Mouse (Mus musculus): ENCODE measurements around the gene Spaar.
A peak's percentile ranks its signal among the peaks of the same experiment; 100 is the strongest.

The Spaar gene

DNA sequence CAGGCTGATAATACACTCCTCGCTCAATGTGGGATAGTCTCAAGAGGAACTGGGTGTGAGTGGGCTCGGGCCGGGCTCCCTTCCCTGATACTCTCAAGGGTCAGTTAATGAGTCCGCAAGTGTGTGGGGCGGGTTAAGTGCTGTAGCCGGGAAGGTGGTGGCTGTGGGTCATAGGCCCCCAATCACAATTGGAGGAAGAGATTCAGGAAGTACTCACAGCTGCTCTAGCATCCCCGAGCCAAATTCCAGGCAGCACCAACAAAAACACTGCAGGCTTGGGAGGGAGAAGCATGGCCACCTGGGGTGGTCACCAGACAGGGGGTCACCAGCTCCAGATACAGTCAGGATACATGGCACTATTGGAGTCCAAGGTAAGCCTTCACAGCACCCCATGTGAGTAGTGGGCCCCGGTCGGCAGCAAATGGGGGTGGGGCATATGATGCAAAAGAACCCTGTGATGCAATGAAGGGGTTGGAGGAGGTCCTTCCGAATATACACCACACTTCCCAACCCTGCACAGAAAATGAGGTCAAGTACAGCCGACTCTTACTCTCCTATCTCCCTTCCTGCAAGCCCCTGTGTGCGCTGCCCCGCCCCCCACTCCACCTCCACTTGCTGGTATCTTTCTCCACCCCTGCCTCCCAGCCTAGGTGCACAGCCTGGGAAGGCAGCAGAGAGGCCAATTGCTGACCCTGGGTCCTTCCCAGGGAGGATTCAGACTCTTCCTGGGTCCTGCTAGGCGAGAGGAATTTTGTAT, at the start of gene Spaar:
Gene Spaar (plus strand): TSS at position 241 of the 757 bp plus-strand sequence.
- DNase-seq (ENCODE audit: low spot score in 2 of 2), result no peak

DNA sequence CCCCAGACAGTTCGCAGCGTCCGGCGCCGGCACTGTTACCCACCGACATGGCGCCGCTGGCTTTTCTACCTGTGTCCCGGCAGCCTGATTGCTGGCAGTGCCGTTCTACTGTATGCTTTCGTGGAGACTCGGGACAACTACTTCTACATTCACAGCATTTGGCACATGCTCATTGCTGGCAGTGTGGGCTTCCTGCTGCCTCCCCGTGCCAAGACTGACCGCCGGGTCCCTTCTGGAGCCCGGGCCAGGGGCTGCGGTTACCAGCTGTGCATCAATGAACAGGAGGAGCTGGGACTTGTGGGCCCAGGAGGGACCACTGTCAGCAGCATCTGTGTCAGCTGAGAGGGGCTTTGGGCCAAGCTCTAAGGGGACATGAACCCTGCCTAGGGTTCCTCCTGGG, 39.8 kb upstream of the Spaar start:
- no peak for DNase-seq (ENCODE audit: low spot score in 2 of 2)

DNA sequence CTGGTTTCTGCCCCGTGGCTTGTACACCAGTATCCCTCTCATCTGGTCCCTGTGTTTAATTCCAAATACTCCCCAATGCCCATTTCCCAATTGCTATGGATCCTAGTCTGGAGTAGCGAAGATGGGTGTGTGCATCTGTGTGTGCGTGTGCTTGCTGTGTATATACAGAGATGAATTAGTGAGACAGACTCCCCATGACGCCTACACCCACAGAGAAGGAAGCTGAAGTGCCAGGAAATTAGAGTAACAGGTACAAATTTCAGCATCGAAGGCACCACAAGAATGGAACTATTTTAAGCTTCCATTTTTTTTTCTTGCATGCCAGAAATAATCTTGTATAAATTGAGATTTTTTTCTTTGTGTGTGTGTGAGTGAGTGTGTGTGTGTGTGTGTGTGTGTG, 38.8 kb upstream of the Spaar start:
- no peak for DNase-seq (ENCODE audit: low spot score in 2 of 2)

DNA sequence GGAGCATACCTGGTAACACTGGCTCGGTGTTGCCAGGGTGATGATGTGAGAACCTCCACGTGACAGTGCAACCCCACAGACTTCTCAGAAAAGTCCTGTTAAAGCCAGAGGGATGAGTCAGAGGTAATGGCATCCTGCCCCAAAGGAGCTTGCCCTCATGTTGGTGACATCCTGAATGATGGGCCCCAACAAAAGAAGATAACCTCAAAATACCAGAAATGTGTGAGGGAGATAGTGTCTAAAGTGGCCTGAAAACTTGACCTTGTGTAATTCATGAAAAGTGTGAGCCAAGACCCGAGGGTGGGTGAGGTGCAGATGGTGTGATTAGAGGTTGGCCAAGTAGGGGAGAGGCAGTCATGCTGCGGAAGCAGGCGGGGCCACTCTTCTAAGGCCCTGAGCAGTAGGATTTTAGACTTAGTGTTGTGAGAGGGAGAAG, 36.0 kb upstream of the Spaar start:
- DNase-seq (ENCODE audit: low spot score in 2 of 2), result no peak

DNA sequence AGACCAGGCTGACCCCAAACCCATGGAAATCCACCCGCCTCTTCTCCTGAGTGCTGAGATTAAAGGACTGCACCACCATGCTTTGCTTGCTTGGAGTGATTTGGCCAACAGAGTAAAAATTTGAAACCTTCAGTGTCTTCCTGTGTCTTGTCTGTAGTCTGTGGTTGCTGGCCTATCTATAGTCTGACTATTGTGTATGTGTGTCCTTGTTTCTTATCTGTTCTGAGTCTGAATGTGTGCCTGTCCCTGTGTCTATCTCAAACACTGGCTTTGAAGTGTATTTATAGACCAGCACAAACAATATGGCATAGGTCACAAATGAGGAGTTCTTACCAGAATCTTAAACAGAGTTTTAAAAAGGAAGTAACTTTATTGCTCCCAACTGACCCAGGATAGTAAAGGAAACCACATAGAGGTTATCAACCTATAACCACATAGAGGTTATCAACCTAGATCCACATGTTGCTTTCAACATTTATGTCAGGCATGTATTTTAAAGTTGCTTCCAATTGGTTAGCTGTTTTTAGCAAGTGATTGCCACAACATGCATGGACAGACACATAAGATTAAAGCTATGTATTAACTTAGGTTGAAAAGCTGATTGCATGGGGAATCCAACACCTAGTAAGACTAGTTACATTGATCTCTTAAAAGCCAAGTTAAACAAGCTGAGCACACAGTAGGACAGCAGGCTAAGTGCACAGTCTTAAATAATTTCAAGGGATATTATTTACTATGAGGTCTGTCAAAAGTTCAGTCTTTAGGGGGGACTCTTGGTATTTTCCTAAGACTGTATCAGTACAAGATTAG, 35.2 kb upstream of the Spaar start:
- DNase-seq (ENCODE audit: low spot score in 2 of 2), result no peak

DNA sequence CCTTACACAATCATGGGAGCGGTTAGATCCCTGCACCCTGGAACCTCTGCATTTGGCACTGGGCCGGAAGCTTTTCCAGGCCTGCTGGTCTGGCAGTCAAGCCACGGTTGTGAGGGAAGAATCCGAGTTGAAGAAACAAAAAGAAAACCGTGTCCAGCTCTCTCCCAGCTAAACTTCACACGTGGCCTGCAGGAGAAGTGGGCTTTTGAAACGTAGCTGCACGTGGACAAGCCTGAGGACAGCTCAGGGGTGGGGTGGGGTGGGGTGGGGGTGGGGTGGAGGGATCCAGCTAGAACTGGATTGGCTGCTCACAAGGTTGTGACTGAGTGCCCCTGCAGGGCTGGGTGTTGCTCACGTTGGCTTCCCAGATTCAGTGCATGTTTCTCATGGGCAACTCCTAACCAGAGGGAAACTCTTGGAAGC, 34.6 kb upstream of the Spaar start:
- no peak for DNase-seq (ENCODE audit: low spot score in 2 of 2)

DNA sequence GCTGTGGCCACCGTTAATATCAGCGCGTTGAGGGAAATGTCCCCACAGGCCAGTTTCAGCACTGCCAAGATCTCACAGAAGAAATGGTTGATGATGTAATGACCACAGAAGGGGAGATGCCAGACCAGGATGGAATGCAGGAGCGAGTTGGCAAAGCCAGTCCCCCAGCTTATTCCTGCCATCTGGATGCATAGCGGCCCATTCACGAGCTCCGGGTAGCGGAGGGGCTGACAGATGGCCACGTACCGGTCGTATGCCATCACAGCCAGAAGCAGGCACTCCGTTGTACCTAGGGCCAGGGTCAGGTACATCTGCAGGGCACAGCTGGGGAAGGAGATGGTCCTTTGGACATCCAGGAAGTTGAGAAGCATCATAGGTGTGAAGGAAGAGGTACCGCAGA, 33.3 kb upstream of the Spaar start:
- no peak for DNase-seq (ENCODE audit: low spot score in 2 of 2)

DNA sequence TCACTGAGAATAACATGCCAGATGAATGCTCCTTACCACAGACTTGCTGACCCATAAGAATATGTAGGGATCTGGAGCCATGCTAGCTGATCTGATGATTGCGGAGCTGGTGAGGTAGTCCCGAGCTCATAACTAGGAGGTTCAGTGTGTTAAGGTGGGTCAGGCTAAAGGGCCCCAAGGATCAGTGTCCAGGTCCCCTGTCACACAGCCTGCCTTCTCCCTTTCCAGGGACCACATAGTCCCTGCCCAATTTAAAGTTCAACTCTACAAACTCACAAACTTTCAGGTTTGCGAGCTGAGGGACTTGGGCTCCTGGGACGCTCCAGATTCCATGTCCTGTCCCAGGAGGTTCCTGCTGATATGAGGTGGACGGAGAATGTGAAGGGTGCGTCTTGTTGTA, 29.1 kb upstream of the Spaar start, which contains the start of gene Olfr70:
Gene Olfr70 (minus strand): TSS at position 101 of the 400 bp plus-strand sequence.
- DNase-seq (ENCODE audit: low spot score in 2 of 2), result no peak

DNA sequence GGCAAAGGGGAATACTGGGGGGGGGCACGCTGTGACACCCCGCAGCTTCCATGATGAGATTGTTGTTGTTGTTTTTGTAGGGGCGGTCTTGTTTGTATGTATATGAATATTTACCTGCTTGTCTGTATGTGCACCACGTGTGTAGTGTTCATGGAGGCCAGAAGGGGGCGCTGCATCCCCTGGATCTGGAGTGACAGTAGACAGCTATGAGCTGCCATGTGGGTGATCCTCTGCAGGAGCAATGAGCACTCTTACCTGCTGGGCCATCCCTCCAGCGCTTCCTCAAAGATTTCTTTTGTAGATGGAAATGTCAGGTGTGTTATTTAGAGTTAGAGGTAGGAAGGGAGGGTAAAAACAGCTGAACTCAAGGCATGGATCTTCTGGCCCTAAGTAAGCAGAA, 26.4 kb upstream of the Spaar start:
- DNase-seq (ENCODE audit: low spot score in 2 of 2), result no peak

DNA sequence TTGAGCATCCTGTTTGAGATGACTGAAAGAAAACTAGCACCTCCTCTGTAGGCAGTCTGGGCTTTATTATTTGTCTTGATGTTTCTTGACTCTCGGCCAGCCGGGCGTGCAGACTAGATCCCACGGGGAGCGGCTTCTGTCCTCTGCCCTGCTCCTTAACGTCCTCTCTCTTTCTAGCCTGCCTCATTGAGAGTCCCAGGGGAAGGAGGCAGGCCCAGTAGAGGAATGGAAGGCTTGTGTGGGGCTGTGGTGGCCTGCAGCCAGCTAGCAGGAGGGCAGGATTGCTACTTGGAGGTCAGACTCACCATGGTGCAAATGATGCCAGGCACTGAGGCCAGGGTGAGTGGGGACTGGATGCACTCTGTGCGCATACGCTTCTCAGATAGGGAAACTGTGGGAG, 26.0 kb upstream of the Spaar start:
- no peak for DNase-seq (ENCODE audit: low spot score in 2 of 2)

DNA sequence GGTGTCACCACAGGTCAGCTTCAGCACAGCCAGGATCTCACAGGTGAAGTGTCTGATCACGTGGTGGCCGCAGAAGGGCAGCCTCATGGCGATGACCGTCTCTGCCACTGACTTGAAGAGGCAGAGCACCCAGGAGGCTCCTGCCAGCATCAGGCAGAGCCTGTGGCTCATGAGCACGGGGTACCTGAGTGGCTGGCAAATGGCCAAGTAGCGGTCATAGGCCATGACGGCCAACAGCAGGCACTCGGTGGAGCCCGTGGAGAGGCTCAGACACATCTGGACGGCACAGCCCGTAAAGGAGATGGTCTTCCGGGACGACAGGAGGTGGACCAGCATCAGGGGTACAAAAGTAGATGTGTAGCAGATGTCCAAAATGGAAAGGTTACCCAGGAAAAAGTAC, 23.8 kb upstream of the Spaar start:
- no peak for DNase-seq (ENCODE audit: low spot score in 2 of 2)

DNA sequence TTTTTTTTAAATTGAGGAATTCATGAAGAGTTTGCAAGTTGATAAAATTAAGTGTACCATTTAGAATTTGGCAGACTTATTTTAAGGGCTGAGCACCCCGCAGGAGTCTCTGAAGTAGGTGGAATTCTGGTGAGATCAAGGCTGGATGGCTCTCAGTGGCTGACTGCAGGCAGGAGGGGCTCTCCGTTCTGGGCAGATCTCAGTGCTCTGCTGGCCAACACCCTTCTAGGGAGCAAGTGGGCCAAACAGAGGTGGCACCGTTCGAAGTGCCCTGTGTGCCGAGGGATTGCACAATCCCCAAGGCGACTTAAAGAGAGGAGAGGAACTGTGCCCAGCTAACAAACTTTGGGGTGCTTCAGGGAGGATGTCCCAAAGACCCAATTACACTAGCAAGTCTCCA, 20.0 kb upstream of the Spaar start, which contains the start of gene Olfr71:
Gene Olfr71 (minus strand): TSS at position 387 of the 400 bp plus-strand sequence.
- no peak for DNase-seq (ENCODE audit: low spot score in 2 of 2)

DNA sequence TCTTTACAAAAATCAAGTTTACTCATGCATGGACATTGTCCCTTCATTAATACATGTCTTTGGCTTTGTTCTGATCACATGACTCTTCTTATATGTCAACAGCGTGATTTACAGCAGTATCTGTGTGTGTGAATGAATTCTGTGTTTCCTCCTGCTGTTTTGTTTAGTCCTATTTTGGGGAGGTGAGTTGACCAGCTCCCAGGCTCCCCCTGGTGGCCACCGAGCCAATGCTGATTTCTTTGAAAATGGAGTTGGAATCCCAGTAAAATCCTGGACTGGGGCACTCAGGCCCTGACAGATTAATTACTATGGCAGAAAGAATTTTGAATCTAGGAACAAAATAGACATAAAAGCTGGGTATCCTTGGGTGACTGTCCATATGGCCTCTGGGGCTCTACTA, 18.0 kb upstream of the Spaar start:
- DNase-seq (ENCODE audit: low spot score in 2 of 2), result peak; percentile 78 to 79

DNA sequence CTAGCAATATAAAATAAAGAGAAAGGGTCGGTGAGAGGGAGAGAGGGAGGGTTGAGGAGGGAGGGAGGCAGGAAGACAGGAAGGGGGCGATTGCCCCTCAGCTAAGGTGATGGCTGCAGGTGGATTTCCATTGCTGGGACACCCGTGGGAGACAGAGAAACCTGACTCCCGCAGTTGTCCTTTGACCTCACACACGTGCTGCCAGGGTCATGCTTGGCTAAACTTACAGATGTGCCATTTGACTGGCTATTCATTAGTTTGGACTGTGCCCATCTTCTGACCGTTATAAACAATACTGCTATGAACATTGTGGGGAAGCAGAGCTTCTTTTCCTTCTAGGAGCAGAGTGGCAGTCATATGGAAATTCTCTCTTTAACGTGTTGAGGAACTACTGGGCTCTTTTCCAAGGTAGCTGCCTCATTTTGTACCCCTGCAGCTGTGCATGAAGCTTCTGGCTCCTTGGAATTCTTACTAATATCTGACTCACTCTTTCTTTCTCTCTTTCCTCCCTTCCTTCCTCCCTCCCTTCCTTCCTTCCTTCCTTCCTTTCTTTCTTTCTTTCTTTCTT, 16.1 kb upstream of the Spaar start:
- no peak for DNase-seq (ENCODE audit: low spot score in 2 of 2)

DNA sequence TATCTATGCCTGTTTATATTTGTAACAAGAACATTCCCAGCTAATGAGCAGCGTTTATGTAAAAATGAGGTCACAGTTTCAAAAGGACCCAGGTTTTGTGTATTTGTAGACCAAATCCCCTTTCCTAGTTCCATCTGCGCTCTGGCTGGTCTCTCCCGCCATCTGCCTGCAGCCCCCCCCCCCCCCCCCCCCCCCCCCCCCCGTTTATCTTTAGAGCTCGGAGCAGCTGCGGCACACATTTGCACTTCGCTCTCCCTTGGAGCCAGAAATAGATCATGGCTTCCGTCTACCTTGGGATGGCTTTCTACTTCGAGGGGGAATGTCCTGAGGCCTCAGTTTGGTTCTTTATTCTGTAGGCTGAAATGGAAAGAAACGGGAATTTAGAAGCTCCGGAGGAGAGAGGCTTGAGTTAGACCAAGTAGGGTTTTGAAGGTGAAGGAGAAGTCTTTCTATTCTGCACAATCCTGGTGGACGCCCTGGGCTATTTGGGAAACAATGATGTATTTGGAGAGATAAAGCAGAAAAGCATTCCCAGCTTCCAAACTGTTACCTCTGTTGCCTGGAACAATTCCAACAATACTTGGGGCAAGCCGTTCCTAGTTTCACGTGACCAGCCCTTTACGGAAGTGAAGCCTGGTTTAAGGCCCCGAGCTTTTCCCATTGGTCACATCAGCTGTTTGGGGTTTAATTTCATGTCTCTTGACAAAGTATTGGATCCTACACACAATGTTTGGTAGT, 9.2 kb upstream of the Spaar start:
- DNase-seq (ENCODE audit: low spot score in 2 of 2), result no peak

DNA sequence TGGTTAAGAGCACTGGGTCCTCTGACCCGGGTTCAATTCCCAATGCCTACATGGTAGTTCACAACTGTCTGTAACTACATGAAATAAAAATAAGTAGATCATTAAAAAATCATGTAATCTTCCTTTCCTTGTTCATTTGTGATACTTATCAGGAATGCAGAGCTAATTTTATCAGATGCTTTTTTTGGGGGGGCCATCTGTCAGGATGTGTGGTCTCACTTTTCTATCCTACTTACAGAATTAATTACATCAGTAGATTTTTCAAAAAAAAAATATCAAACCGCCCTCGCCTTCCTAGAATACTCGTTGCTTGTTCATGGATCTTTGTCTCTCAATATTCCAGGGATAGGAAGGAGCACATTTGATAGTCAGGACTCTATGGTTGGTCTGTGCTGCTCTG, 7.6 kb upstream of the Spaar start:
- DNase-seq (ENCODE audit: low spot score in 2 of 2), result peak in 1 of 2 experiments; percentile 38

DNA sequence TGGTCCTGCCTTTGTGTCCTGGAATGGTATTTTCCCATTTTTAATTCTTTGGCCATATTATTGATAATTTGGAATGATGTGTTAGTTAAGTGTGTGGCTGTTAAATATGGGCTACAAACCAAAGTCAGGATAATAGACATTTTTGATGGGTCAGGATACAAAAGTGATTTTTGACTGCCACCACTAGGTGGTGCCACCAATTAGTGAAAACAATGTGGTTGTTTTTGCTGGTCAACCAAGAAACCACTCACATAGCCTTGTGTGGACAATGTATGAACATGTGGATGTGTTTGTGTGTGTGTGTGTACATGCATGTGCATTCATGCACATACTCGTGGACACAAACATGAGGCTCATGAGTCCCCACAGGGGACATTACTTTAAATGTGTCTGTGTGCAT, 5.1 kb upstream of the Spaar start:
- no peak for DNase-seq (ENCODE audit: low spot score in 2 of 2)

DNA sequence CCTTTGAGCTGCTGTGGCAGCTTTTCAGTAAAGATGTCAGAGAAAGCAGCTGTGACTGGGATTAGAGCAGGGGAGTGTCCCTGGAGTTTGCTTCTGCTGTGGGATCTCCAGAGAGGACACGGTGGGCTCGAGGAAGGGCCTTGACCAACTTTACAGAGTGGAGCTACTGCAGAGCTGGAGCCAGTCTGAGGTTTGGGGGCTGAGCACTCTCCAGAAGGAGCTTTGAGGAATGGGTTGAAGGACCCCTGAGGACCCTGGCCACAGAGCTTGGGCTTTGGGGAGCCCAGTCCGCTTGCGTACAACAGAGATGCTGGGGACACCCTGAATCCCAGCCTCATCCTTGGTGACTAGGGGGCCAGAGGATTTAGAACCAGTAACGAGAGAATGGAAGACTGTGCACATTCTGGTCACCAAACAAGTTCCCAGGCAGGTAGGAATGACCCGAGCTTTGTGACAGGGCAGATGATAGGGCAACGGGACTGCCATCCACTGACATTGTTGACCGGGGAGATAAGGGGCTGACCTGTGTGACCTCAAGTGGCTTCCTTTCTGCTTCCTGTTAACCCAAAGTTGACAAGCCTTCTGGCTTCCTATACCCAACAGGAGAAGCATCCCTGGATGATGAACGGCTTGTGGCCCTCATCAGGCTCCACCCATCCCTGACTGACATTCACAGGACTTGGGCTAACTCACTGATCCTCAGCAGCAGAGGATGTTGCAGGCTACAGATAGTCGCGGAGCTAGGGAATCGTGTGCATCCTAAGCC, 3.4 kb upstream of the Spaar start:
- no peak for DNase-seq (ENCODE audit: low spot score in 2 of 2)

DNA sequence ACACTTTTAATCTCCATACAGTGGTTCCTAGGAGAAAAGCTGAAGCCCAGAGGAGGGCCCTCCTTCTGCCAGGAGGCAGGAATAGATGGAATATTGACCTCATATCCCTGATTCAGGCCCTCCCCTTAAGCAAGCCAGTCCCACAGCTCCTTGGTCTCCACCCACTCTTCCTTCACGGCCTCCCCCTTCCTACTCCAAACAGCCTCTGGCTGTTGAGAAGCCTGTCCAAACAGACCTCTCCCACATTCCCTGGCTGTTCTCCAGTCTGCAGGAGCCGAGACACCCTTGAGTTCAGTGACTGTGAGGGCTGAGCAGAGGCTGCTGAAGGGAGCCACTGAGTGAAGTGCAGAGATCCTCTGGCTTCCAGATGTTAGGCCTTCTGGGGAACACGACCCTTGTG, 2.8 kb upstream of the Spaar start, which contains the start of gene Hrct1:
Gene Hrct1 (plus strand): TSS at position 194 of the 400 bp plus-strand sequence.
- DNase-seq (ENCODE audit: low spot score in 2 of 2), result peak; percentile 32 to 45

DNA sequence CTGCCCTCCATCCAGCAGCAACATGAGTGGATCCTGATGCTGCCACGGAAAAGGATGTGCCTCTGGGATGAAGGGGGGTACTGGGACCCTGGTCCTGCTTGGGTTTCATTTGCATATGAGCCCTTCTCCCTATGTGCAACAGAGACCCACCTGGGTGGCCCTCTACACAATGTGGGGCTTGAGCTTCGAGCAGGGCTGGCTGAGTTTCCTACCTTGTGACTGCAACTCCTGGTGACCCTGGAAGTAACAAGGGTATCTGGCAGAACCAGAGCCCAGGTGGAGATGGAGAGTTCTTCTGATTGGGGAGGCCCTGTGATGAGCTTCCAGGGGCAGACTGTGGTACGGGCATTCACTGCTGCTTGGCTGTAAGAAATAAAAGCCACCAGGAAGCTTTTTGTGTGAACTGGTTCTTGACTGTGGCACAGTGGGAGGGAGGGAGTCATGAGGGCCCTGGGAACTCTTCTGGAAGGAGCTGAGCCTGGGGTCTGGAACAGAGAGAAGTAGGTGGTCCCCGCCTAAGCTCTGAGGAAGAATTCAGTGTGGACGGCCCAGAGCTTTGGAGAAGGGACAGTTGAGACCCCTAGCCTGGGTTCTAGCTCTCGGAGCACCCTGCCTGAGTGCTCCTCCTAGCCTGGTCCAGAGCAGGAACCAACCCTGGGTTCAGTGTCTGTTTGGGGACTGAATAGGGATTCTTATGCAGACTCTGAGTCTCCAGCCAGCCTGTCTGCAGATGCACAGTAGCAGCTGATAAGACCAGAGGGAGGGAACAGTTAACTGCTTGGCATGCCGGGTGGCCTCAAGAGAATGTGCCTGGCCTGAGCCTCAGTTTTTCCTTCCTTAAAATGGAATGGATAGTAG, 1.9 kb upstream of the Spaar start:
- no peak for DNase-seq (ENCODE audit: low spot score in 2 of 2)
